Mouse (Mus musculus): Measurements from ENCODE around the gene Krtap17-1. TPM values are rescaled to one million over a fixed set of nuclear protein-coding genes. Genes with fewer than 3 reads are reported as not detected.

Krtap17-1 gene
- not detected for polyA plus RNA-seq (2012; fragmentation: generic; extraction: Trizol)

GRCm38 (mm10) chr11:99993620-99994383, at the start of gene Krtap17-1:
Gene Krtap17-1 (minus strand): TSS chr11:99993994.

GRCm38 (mm10) chr11:100041454-100041853, 47.7 kb upstream of the Krtap17-1 start, which contains the start of gene Krt34:
Gene Krt34 (minus strand): TSS chr11:100041554.

GRCm38 (mm10) chr11:100029768-100030167, 36.0 kb upstream of the Krtap17-1 start, which contains the start of gene Krt33b:
Gene Krt33b (minus strand): TSS chr11:100029868.

GRCm38 (mm10) chr11:100016112-100016511, 22.3 kb upstream of the Krtap17-1 start, which contains the start of gene Krt33a:
Gene Krt33a (minus strand): TSS chr11:100016212.

GRCm38 (mm10) chr11:99986180-99986647, 7.6 kb downstream of the Krtap17-1 start, which contains the start of gene Krtap16-1:
Gene Krtap16-1 (minus strand): TSS chr11:99986597.

GRCm38 (mm10) chr11:99978953-99979352, 14.8 kb downstream of the Krtap17-1 start, which contains the start of gene Krtap29-1:
Gene Krtap29-1 (minus strand): TSS chr11:99979053.

GRCm38 (mm10) chr11:99948175-99948574, 45.6 kb downstream of the Krtap17-1 start, which contains the start of gene Krtap9-5:
Gene Krtap9-5 (plus strand): TSS chr11:99948475.

Other genes with a start within 250 kb of the Krtap17-1 start
- not detected for gene Gm11595, start 221.1 kb downstream of the Krtap17-1 start, polyA plus RNA-seq (2012; fragmentation: generic; extraction: Trizol)
- not detected for gene Krtap4-8, start 213.3 kb downstream of the Krtap17-1 start, polyA plus RNA-seq (2012; fragmentation: generic; extraction: Trizol)
- not detected for gene Krtap4-9, start 208.8 kb downstream of the Krtap17-1 start, polyA plus RNA-seq (2012; fragmentation: generic; extraction: Trizol)
- not detected for gene Gm11596, start 200.5 kb downstream of the Krtap17-1 start, polyA plus RNA-seq (2012; fragmentation: generic; extraction: Trizol)
- gene Gm11569, start 195.1 kb downstream of the Krtap17-1 start, polyA plus RNA-seq (2012; fragmentation: generic; extraction: Trizol) = not detected
- not detected for gene Gm11554, start 189.5 kb downstream of the Krtap17-1 start, polyA plus RNA-seq (2012; fragmentation: generic; extraction: Trizol)
- not detected for gene Krtap4-13, start 184.1 kb downstream of the Krtap17-1 start, polyA plus RNA-seq (2012; fragmentation: generic; extraction: Trizol)
- gene Gm11564, start 178.3 kb downstream of the Krtap17-1 start, polyA plus RNA-seq (2012; fragmentation: generic; extraction: Trizol) = not detected
- gene 2300003K06Rik, start 155.9 kb downstream of the Krtap17-1 start, polyA plus RNA-seq (2012; fragmentation: generic; extraction: Trizol) = not detected
- not detected for gene Krtap4-16, start 142.4 kb downstream of the Krtap17-1 start, polyA plus RNA-seq (2012; fragmentation: generic; extraction: Trizol)
- not detected for gene Gm11568, start 136.1 kb downstream of the Krtap17-1 start, polyA plus RNA-seq (2012; fragmentation: generic; extraction: Trizol)
- not detected for gene Gm11559, start 129.5 kb downstream of the Krtap17-1 start, polyA plus RNA-seq (2012; fragmentation: generic; extraction: Trizol)
- not detected for gene Krtap9-1, start 120.6 kb downstream of the Krtap17-1 start, polyA plus RNA-seq (2012; fragmentation: generic; extraction: Trizol)
- not detected for gene Gm11567, start 114.8 kb downstream of the Krtap17-1 start, polyA plus RNA-seq (2012; fragmentation: generic; extraction: Trizol)
- gene Krtap31-1, start 86.1 kb downstream of the Krtap17-1 start, polyA plus RNA-seq (2012; fragmentation: generic; extraction: Trizol) = not detected
- not detected for gene Gm11565, start 79.2 kb downstream of the Krtap17-1 start, polyA plus RNA-seq (2012; fragmentation: generic; extraction: Trizol)
- not detected for gene Krtap31-2, start 57.7 kb downstream of the Krtap17-1 start, polyA plus RNA-seq (2012; fragmentation: generic; extraction: Trizol)
- gene Krtap9-5, start 45.5 kb downstream of the Krtap17-1 start, polyA plus RNA-seq (2012; fragmentation: generic; extraction: Trizol) = not detected
- not detected for gene Krtap29-1, start 14.9 kb downstream of the Krtap17-1 start, polyA plus RNA-seq (2012; fragmentation: generic; extraction: Trizol)
- gene Krtap16-1, start 7.4 kb downstream of the Krtap17-1 start, polyA plus RNA-seq (2012; fragmentation: generic; extraction: Trizol) = not detected
- gene Krt33a, start 22.2 kb upstream of the Krtap17-1 start, polyA plus RNA-seq (2012; fragmentation: generic; extraction: Trizol) = not detected
- under 1 TPM in 1 of 2 experiments, not detected in 1; 0.05 TPM for gene Krt33b, start 35.9 kb upstream of the Krtap17-1 start, polyA plus RNA-seq (2012; fragmentation: generic; extraction: Trizol)
- not detected for gene Krt34, start 47.6 kb upstream of the Krtap17-1 start, polyA plus RNA-seq (2012; fragmentation: generic; extraction: Trizol)
- not detected for gene Krt31, start 56.6 kb upstream of the Krtap17-1 start, polyA plus RNA-seq (2012; fragmentation: generic; extraction: Trizol)
- not detected for gene Krt32, start 94.2 kb upstream of the Krtap17-1 start, polyA plus RNA-seq (2012; fragmentation: generic; extraction: Trizol)
- not detected for gene Krt35, start 102.2 kb upstream of the Krtap17-1 start, polyA plus RNA-seq (2012; fragmentation: generic; extraction: Trizol)
- gene Krt36, start 111.6 kb upstream of the Krtap17-1 start, polyA plus RNA-seq (2012; fragmentation: generic; extraction: Trizol) = under 1 TPM; 0.06 to 0.08 TPM
- 1 to 10 TPM; 8.4 to 8.9 TPM for gene Krt13, start 127.6 kb upstream of the Krtap17-1 start, polyA plus RNA-seq (2012; fragmentation: generic; extraction: Trizol)
- gene Krt15, start 141.9 kb upstream of the Krtap17-1 start, polyA plus RNA-seq (2012; fragmentation: generic; extraction: Trizol) = 10 to 100 TPM in 1 of 2 experiments, under 1 TPM in 1; 0.30 to 10.6 TPM
- under 1 TPM; 0.40 to 0.42 TPM for gene Krt19, start 154.7 kb upstream of the Krtap17-1 start, polyA plus RNA-seq (2012; fragmentation: generic; extraction: Trizol)
- not detected for gene Krt9, start 199.3 kb upstream of the Krtap17-1 start, polyA plus RNA-seq (2012; fragmentation: generic; extraction: Trizol)
- under 1 TPM; 0.21 to 0.26 TPM for gene Krt14, start 213.6 kb upstream of the Krtap17-1 start, polyA plus RNA-seq (2012; fragmentation: generic; extraction: Trizol)

Measured in C3H10T1/2 (cell line).